Comparison of ENCODE assay signal across 11 mouse cellular contexts in the genomic region with DNA sequence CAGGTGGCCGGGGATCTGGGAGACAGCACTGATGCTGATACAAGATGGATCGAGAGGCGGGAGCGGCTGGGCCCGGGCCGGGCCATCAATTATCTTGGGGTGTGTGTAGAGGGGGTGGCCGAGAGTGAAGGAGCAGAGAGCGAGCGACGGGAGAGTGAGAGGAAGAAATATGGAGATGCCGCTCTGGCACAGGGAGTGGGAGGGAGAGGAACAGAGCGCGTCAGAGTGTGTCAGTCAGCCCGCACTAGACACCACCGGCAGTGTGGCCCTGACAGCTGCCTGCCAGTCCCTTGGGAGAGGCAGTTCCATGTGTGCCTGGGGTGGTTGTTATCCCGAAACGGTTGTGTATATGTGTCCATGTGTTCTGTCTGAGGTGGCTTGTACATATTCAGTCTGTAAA. TPM values are rescaled to one million over a fixed set of nuclear protein-coding genes. Genes with fewer than 3 reads are reported as not detected.
DNase-seq lines count a peak whose midpoint lies in the region; ATAC-seq and TF ChIP-seq lines count a peak whose summit lies in the region.
"Had no signal": no experiment of that assay in that cellular context is flagged by ENCODE, and none has a peak within 500 bp of the region (broad histone marks: within the 10 kb centered on the region; RNA-seq: fewer than 3 reads in every experiment).

No protein-coding gene starts in this region.

- H3K4me1 ChIP-seq in hindbrain, embryonic 12.5 days = peaks cover 82% of the 10 kb centered on the region
- H3K4me1 ChIP-seq in midbrain, embryonic 14.5 days (ENCODE audit: control insufficient read depth, insufficient read depth, low read length) = peaks cover 73% of the 10 kb centered on the region

- H3K4me2 ChIP-seq in hindbrain, embryonic 12.5 days (replicated peaks) = peak overlapping the region; percentile 82
- H3K4me2 ChIP-seq in midbrain, embryonic 14.5 days (ENCODE audit: low read length) = peak overlapping the region; percentile 76

- no peaks in the 10 kb centered on the region for H3K79me2 ChIP-seq in C2C12 (ENCODE audit: control insufficient read depth, insufficient read depth)

- H3ac ChIP-seq in C2C12 (ENCODE audit: control insufficient read depth, insufficient read length, low read depth) = no peak overlapping the region

- H3K79me3 ChIP-seq in C2C12 (ENCODE audit: low read depth) = no peaks in the 10 kb centered on the region

- H3K9me3 ChIP-seq in hindbrain, embryonic 12.5 days (replicated peaks) = no peaks in the 10 kb centered on the region
- no peaks in the 10 kb centered on the region for H3K9me3 ChIP-seq in midbrain, embryonic 14.5 days (ENCODE audit: control insufficient read depth, low read length)

- H3K27me3 ChIP-seq in C2C12 (ENCODE audit: control insufficient read depth, insufficient read depth, insufficient read length) = peaks cover 61% of the 10 kb centered on the region
- peaks cover 92% of the 10 kb centered on the region for H3K27me3 ChIP-seq in hindbrain, embryonic 12.5 days
- H3K27me3 ChIP-seq in midbrain, embryonic 14.5 days (ENCODE audit: control insufficient read depth, insufficient read depth, low read length) = peaks cover 68% of the 10 kb centered on the region

- ATAC-seq in hindbrain, embryonic 12.5 days (ENCODE audit: low FRiP score) = peak; percentile 46
- peak; percentile 22; the same call in 1 of the 2 replicates for ATAC-seq in midbrain, embryonic 14.5 days (ENCODE audit: low FRiP score, low TSS enrichment)

- no peaks in the 10 kb centered on the region for H3K36me3 ChIP-seq in C2C12 (ENCODE audit: control insufficient read depth, insufficient read depth)
- no peaks in the 10 kb centered on the region for H3K36me3 ChIP-seq in hindbrain, embryonic 12.5 days
- no peaks in the 10 kb centered on the region for H3K36me3 ChIP-seq in midbrain, embryonic 14.5 days (ENCODE audit: control insufficient read depth, insufficient read depth, low read length)

- H3K4me3 ChIP-seq in C2C12 (ENCODE audit: insufficient read depth, poor library complexity, severe bottlenecking) = no peak overlapping the region
- H3K4me3 ChIP-seq in hindbrain, embryonic 12.5 days = peak overlapping the region; percentile 57
- H3K4me3 ChIP-seq in midbrain, embryonic 14.5 days (replicated peaks; ENCODE audit: low read depth, low read length) = peak overlapping the region; percentile 16
- H3K4me3 ChIP-seq: erythroblast, embryonic 14.5 days had no signal

- peak; percentile 71 for DNase-seq in brain, embryonic 14.5 days (ENCODE audit: low read depth)
- no peak for DNase-seq in midbrain, embryonic 14.5 days
- no peak for DNase-seq in Muller cell, postnatal 12 days (ENCODE audit: inconsistent ontology term)
- DNase-seq in thymus, postnatal 0 days (ENCODE audit: low spot score) = no peak
- DNase-seq in spleen, postnatal 10 days (ENCODE audit: low spot score in 2 of 2) = no peak
- DNase-seq: heart, adult 11 months; layer of hippocampus, postnatal 36 days; thymus, postnatal 36 days had no signal

- 2% methylated on average over 17 of the region's 17 CpGs for WGBS in hindbrain, embryonic 12.5 days
- WGBS in midbrain, embryonic 14.5 days = 2% methylated on average over 17 of the region's 17 CpGs

- peak overlapping the region; percentile 88 for H3K27ac ChIP-seq in hindbrain, embryonic 12.5 days
- peak overlapping the region; percentile 79 for H3K27ac ChIP-seq in midbrain, embryonic 14.5 days (replicated peaks; ENCODE audit: low read depth, low read length)

- peak overlapping the region; percentile 50 for H3K9ac ChIP-seq in hindbrain, embryonic 12.5 days
- peak overlapping the region; percentile 36 for H3K9ac ChIP-seq in midbrain, embryonic 14.5 days (replicated peaks; ENCODE audit: low read length)

- no peak for TF ChIP-seq POLR2A in brain, embryonic 14.5 days (IDR thresholded peaks at IDR 0.05; ENCODE audit: borderline replicate concordance, extremely low read depth, insufficient read depth, insufficient read length, poor library complexity, severe bottlenecking)

- TF ChIP-seq CTCF in C2C12 (IDR thresholded peaks at IDR 0.05; ENCODE audit: control insufficient read depth, insufficient read depth, insufficient read length) = no peak
- TF ChIP-seq CTCF in brain, embryonic 14.5 days (IDR thresholded peaks at IDR 0.05; ENCODE audit: borderline replicate concordance, extremely low read depth, insufficient read depth, insufficient read length) = no peak

TF ChIP-seq in C2C12, 6 proteins besides CTCF, POLR2A, EP300 and RAD21:
- TF ChIP-seq CEBPB (IDR thresholded peaks at IDR 0.05; ENCODE audit: low read depth) (no peak), USF1 (IDR thresholded peaks at IDR 0.05; ENCODE audit: low read depth) (no peak), MAX (IDR thresholded peaks at IDR 0.05) (no peak), MYOD1 (IDR thresholded peaks at IDR 0.05; ENCODE audit: control insufficient read depth, insufficient read length, low read depth) (peak; percentile 45), FOSL1 (IDR thresholded peaks at IDR 0.05; ENCODE audit: insufficient read depth, low read length, poor library complexity, severe bottlenecking) (no peak), MYOG (IDR thresholded peaks at IDR 0.05; ENCODE audit: control insufficient read depth, extremely low read depth, insufficient read length) (no peak)

RNA-seq across cellular contexts. Expression of a gene that starts 5.2 kb away (rescaled TPM):
- polyA plus RNA-seq in C2C12 (2012; fragmentation: generic; extraction: Trizol) = 340 TPM
- polyA plus RNA-seq in brain, embryonic 14.5 days (2012; rRNA removed) = 80.8 and 100 TPM in 2 replicates
- polyA plus RNA-seq in hindbrain, embryonic 12.5 days (2016; fragmentation: Nextera tagmentation; extraction: Ambion mirVana) = 67.1 and 67.5 TPM in 2 replicates
- polyA plus RNA-seq in midbrain, embryonic 14.5 days (2014; fragmentation: Nextera tagmentation; extraction: Ambion mirVana) = 48.9 and 50.7 TPM in 2 replicates
- 102 and 118 TPM in 2 replicates for polyA plus RNA-seq in thymus, postnatal 0 days (2015; fragmentation: Nextera tagmentation; extraction: Ambion mirVana)

RNA-seq across cellular contexts. Expression of a gene that starts 6.9 kb away (rescaled TPM):
- polyA plus RNA-seq in C2C12 (2012; fragmentation: generic; extraction: Trizol) = 1.2 TPM
- 19.9 and 48.8 TPM in 2 replicates for polyA plus RNA-seq in brain, embryonic 14.5 days (2012; rRNA removed)
- polyA plus RNA-seq in hindbrain, embryonic 12.5 days (2016; fragmentation: Nextera tagmentation; extraction: Ambion mirVana) = 101 and 109 TPM in 2 replicates
- 106 and 134 TPM in 2 replicates for polyA plus RNA-seq in midbrain, embryonic 14.5 days (2014; fragmentation: Nextera tagmentation; extraction: Ambion mirVana)
- 0.19 and 0.23 TPM in 2 replicates for polyA plus RNA-seq in thymus, postnatal 0 days (2015; fragmentation: Nextera tagmentation; extraction: Ambion mirVana)
- polyA plus RNA-seq: erythroblast, embryonic 14.5 days had no signal

RNA-seq across cellular contexts. Expression of a gene that starts 12.7 kb away (rescaled TPM):
- polyA plus RNA-seq in C2C12 (2012; fragmentation: generic; extraction: Trizol) = 0.42 TPM
- polyA plus RNA-seq in brain, embryonic 14.5 days (2012; rRNA removed) = 10.8 and 13.0 TPM in 2 replicates
- 7.7 and 8.4 TPM in 2 replicates for polyA plus RNA-seq in hindbrain, embryonic 12.5 days (2016; fragmentation: Nextera tagmentation; extraction: Ambion mirVana)
- 14.2 and 18.6 TPM in 2 replicates for polyA plus RNA-seq in midbrain, embryonic 14.5 days (2014; fragmentation: Nextera tagmentation; extraction: Ambion mirVana)
- polyA plus RNA-seq in thymus, postnatal 0 days (2015; fragmentation: Nextera tagmentation; extraction: Ambion mirVana) = 10.4 and 13.2 TPM in 2 replicates

RNA-seq across cellular contexts. Expression of a gene that starts 26.0 kb away (rescaled TPM):
- 9.7 TPM for polyA plus RNA-seq in C2C12 (2012; fragmentation: generic; extraction: Trizol)
- polyA plus RNA-seq in brain, embryonic 14.5 days (2012; rRNA removed) = 6.8 and 9.8 TPM in 2 replicates
- polyA plus RNA-seq in hindbrain, embryonic 12.5 days (2016; fragmentation: Nextera tagmentation; extraction: Ambion mirVana) = 2.2 and 4.8 TPM in 2 replicates
- 0.32 and 1.0 TPM in 2 replicates for polyA plus RNA-seq in midbrain, embryonic 14.5 days (2014; fragmentation: Nextera tagmentation; extraction: Ambion mirVana)
- 0.30 and 0.73 TPM in 2 replicates for polyA plus RNA-seq in thymus, postnatal 0 days (2015; fragmentation: Nextera tagmentation; extraction: Ambion mirVana)
